Mouse (Mus musculus) frontal cortex, postnatal 14 days (tissue): ENCODE measurements at regions not wholly inside any gene's neighbourhood (a gene's known extent, or its start where the extent isn't known, plus 50 kb on each side); places are given as distances from the start of the nearest gene placed in this dataset.

Experiments
- DNase-seq, 2 experiments: peaks; one replicate each; pipeline ENCODE4 v3.0.0; 2022; ENCODE audit warnings: low spot score in 2 of 2

GRCm38 (mm10) chr4:131272060-131272459, 327.9 kb downstream of the Matn1 start:
- no peak for DNase-seq

DNA sequence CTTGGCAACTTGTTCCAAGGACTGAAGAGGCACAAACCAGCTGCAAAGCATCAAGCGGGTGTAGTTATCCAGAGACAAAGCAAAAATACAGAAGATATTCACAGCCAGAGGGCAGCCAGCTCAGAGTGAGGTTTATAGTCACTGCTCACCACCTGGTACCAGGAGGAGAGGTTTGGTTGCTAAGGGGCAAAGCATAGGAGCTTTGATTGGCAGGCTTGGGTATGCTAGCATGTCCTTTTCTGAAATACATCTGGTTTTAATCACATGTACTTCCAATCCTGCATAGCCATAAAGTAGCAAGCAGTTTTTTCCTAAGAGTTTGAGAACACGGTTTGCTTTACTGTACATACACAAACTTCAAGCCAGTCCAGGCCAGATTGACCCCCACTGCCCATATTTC, 349.4 kb downstream of the Matn1 start:
- DNase-seq = no peak

DNA sequence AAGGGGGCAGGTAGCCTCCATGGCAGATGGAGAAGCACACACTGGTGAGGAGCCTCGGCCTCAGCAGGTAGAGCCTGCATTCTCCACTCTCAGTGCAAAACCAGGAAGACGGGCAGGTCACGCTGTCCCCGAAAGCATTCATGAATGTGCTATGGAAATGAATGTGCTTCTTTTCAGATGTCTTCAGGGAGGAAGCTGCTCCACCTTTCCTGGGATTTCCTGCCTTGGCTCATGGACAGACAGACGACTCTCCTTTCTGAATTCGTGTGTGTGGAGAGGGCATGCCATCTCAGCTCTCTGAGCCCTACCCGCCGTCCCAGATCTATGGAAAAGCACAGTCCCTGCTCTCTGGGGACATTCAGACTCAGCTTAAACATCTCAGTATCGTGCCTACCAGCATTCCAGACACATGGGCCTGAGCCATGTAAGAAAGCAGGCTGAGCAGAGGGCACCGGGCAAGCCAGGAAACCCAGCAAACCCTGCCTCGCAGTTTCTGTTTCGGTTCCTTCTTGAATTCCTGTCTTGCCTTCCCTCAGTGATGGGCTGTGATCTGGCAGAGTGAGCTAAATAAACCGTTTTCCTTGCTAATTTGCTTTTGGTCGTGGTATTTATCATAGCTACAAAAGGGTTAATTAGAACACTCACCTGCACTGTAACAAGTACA, 354.0 kb downstream of the Matn1 start:
- no peak for DNase-seq

DNA sequence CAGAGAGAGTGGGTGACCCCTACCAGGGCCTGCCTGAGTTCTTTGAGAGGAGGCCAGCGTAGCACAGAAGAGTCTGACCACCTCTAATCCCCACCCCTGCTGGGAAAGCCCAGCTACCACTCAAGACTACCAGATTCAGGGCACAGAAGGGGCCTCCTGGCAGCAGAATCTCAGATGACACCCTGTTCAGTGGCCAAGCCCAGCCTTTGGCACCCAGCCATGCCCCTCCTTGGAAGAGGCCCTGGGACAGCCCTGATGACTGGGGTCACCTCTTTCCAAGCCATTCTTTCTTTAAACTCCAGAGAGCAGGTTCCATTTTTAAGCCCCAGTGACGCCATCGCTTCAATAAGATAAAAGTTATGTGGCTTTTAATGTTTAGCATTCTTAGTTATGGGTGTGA, 359.8 kb downstream of the Matn1 start:
- no peak for DNase-seq

DNA sequence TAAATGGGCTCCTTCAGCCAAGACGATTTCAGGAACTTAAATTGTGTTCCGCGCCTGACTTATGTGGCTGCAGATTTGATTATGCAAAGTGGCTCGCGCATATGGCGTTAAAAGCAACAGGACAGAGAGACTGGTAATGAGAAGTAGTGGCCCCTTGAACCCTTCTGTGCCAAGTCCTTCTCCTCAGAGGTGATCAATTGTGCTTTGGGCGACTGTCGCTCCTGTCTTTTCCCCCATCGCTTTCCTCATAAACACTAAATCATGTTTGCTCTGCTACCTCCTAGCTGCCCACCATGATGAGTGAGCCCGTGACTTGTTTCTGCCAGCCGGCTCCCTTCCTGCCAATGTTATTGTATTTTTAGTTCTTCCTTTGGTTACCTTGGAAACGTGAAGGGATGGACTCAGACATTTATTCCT, 360.2 kb downstream of the Matn1 start:
- DNase-seq = peak; percentile 38 to 57

- DNase-seq = no peak
These were observed 370.0 kb downstream of the Matn1 start for GRCm38 (mm10) chr4:131314231-131314630.

GRCm38 (mm10) chr4:131316041-131316440, 371.9 kb downstream of the Matn1 start:
- no peak for DNase-seq

DNA sequence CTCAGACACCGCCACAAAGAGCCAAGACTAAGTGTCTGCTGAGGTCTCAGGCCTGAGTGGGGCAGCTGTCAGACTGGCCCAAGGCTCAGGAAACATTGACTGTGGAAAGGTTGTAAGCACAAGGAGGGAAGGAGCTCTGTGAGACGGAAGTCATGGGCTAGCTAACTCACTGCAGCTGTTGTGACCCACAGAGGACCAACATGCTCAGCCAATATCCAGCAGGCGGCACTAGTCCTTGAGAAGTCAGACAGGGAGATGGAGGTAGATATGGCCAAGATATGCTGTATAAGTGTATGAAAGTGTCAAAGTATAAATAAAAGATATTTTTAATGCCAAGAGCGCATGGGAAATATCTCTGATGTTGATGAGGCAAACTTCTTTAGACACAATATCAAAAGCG, 378.1 kb downstream of the Matn1 start:
- no peak for DNase-seq

DNA sequence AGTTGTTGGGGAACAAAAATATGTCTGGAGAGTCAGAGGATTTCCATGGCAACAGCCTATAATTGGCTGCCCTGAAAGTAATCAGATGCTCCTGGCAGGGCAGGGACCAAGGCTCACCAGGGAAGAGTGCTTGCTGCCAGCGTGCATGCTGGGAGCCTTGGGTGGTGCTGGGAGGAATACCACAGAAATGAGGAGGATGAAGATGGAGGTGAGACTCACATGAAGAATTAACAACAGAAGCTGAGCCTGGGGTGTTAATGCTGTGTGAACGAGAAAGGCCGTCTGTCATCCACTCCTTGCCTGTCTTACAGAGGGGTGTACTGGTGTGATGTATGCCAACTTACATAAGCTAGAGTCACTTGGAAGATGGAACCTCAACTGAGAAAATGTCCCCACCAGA, 380.3 kb downstream of the Matn1 start:
- DNase-seq = no peak

- no peak for DNase-seq
These were observed 381.0 kb downstream of the Matn1 start for GRCm38 (mm10) chr4:131325200-131325599.

DNA sequence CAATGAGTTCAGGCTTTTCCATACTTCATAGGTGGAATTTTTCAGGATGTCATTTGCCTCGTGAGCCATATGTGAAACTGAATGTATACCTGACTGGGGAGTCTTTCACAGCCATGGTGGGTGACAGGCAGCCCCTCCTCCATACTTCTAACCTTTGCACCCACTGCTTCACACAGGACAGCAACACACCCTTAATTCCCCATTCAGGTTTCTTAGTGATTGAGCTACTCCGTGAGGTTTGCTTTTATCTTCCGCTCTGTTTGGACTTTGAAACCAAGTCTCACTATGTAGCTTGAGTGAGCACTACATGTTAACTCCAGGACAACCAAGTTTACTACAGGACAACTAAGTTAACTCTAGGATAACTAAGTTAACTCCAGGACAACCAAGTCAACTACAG, 381.4 kb downstream of the Matn1 start:
- DNase-seq = no peak

GRCm38 (mm10) chr4:131329398-131329797, 385.2 kb downstream of the Matn1 start:
- DNase-seq = no peak

DNA sequence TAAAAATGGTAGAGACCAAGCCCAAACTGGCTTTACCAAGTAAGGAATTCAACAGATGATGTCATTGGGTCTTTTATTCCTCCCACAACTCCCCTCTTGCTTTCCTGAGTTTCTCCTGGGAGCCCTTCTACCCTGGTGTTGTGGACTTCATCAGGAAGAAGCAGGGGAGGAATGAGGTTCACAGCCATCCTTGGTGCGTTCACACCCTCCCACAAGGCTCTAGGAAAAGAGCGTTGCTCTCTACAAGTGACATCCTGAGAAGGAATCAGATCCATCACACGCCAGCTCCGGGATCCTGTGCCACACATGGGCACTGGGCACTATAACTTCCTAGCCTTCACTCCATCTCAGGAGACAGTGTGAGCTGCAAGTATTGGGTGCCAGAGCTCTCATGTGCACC, 387.5 kb downstream of the Matn1 start:
- no peak for DNase-seq

DNA sequence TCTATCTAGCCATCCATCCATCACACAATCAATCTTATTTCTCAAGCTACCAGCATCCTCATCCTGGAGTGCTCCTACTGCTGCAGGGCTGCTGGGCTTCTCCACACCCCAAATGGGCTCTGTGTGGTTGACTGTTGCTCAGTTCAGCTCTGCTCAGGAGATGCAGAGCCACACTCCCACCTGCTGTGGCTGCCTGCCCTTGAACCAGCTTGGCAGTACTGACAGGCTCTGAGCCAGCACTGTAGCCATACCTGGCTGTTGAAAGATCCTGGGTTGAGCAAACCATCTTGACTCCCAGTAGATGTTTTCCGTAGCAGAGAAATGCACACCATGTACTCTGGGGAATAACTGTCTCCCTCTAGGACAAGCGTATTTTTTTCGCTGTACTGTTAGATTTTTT, 392.6 kb downstream of the Matn1 start:
- DNase-seq = no peak

GRCm38 (mm10) chr4:131340993-131341695, 397.0 kb downstream of the Matn1 start:
- no peak for DNase-seq

DNA sequence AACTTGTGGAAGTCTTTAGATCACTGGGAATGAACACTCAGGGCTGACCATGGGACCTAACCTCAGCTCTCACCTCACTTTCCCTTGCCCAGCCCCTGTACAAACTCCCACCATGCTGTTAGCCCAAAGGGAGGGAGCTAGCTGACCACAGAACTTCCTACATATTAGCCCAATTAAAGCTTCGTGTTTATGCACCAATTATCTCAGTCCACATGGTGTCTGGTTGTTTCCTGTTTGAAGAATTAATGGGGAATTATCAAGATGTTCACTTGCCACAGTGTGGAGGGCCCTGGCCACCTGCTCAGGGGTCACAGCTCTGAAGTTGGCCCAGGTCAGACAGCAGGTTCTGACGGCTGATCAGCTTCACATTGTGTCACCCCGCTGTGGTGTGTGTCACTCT, 402.5 kb downstream of the Matn1 start:
- no peak for DNase-seq

GRCm38 (mm10) chr4:131350268-131350667, 406.1 kb downstream of the Matn1 start:
- no peak for DNase-seq

DNA sequence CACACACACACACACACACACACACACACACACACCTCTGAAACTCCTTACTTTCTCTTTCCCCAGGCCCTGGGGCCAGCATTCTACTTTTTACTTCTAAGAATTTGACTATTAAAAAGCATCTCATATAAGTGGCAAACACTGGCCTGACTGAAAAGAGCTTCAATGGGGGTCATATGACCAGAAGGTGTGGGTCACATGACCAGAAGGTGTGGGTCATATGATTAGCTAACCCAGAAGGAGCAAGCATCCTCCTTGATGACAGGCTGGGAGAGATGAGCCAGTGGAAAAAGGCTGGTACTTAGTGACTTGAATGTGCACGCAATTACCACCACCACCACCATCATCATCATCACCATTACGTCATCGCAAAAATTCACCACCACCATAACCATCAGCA, 410.7 kb downstream of the Matn1 start:
- DNase-seq = no peak

- peak; percentile 40 to 41 for DNase-seq
These were observed 411.4 kb downstream of the Matn1 start for GRCm38 (mm10) chr4:131355526-131355991.

- peak; percentile 54 to 61 for DNase-seq
These were observed 412.1 kb downstream of the Matn1 start for GRCm38 (mm10) chr4:131356316-131356715.

DNA sequence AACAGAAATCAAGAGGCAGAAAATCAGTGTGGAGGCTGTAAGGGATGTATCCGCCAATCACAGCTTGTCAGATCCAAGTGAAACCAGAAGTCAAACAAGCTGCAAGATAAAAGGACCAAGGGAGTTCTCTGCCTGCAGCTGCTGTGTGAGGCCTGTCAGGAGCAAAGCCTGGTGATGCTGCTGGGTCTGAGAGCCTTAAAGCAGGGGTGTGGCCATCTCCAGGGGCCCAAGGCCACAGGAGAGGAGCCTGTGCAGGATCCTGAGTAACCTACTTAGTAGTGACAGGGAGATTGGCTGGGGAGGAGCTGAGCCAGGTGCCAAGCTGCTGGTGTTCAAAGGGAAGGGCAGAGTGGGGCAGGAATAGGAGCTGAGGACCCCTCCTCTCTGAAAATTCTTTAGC, 418.8 kb downstream of the Matn1 start:
- no peak for DNase-seq

- no peak for DNase-seq
These were observed 420.6 kb downstream of the Matn1 start for GRCm38 (mm10) chr4:131364671-131365252.

DNA sequence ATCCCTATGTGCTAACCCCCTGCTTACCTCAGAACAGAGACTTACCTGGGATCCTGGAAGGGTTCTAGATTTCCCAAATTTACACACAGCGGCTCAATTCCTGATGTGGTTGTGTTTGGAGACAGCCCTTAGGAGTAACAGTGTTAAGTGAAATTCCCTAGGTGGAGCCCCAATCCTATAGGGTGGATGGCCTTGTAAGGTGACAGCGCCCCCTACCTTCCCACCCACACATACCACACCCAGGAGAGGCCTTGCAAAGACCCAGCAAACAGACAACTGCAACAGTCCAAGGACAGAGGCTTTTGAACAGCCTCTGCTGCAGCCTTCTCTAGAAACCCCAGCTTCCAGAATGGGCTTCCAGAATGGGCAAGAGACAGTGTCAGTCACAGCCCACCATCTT, 421.8 kb downstream of the Matn1 start:
- no peak for DNase-seq
